Mouse (Mus musculus): Measurements from ENCODE around the gene Veph1. TPM values are rescaled to one million over a fixed set of nuclear protein-coding genes. Genes with fewer than 3 reads are reported as not detected.

The Veph1 gene
- polyA plus RNA-seq, 1 experiment from 2014 or later = 11.7 TPM

- Histone ChIP-seq H3K9ac (replicated peaks) (no peak overlapping the region), H3K4me1 (peaks cover 15% of the 10 kb centered on the region), H3K27me3 (no peaks in the 10 kb centered on the region), H3K4me3 (no peak overlapping the region), H3K4me2 (replicated peaks) (no peak overlapping the region), H3K9me3 (no peaks in the 10 kb centered on the region), H3K27ac (replicated peaks) (peak overlapping the region; percentile 72), H3K36me3 (no peaks in the 10 kb centered on the region)
- ATAC-seq (replicated peaks) = peak; percentile 54; the same call in 1 of the 2 replicates
- WGBS = 54% methylated on average over 5 of the region's 5 CpGs
These were observed 213.2 kb downstream of the Veph1 start for GRCm38 (mm10) chr3:66083407-66083806.

- ATAC-seq (replicated peaks) = no peak; the same call in 1 of the 2 replicates
- H3K9me3 ChIP-seq = no peaks in the 10 kb centered on the region
- no peaks in the 10 kb centered on the region for H3K27me3 ChIP-seq
- H3K36me3 ChIP-seq = no peaks in the 10 kb centered on the region
- H3K4me3 ChIP-seq = no peak overlapping the region
- peak overlapping the region; percentile 72 for H3K27ac ChIP-seq (replicated peaks)
- H3K4me2 ChIP-seq (replicated peaks) = no peak overlapping the region
- WGBS = 75% methylated on average over 4 of the region's 4 CpGs
- no peak overlapping the region for H3K9ac ChIP-seq (replicated peaks)
- H3K4me1 ChIP-seq = peaks cover 15% of the 10 kb centered on the region
These were observed 213.7 kb downstream of the Veph1 start for GRCm38 (mm10) chr3:66082975-66083374.

DNA sequence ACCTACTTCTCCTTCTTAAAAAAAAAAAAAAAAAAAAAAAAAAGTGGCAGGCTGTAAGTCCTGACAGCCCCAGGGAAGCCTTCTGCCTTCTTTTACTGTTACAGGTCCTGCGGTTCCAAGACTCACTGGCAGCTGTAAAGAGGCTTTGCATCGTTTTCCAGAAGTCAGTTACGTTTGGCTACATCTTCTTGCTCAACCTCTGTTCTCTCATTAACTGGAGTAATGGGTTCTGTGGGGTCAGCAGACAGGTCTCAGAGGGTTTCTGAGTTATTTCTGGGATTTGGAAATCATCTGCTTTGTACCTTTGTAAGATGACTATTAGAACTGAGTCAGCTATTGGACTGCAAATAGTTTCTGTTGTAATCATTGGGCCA lies 215.3 kb downstream of the Veph1 start:
- no peak for ATAC-seq (replicated peaks)

DNA sequence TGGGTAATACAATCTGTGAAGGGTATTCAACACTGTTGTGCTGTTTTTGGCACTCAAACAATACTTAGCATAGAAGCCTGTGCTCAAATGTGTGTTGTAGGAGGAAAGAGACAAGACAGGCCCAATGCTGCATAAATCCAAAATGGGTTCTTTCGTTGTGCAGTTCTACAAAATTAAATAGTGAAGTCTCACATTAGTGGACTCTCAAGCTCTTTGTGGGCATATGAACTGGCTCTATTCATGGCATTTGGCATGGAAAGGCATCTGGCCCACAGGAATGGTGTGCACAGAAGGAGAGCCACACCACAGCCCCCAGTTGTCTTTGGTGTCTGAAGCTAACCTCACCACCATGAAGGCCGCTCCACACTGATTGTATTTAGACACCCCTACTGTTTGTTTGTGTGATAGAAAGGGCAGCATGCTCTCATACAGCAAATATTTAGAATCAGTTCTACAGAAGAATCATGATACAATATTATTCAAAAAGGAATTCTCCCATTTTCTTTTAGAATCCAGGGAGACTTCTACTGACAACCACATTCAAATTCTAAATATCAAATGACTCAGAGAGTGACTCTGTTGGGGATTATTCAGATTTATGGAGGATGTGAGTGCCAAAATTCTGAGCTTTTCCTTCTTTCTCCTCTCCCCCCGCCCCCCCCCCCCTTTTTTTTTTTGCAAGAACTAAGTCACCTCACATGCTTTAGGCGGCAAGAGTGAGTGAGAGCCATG lies 215.8 kb downstream of the Veph1 start:
- Histone ChIP-seq H3K27ac (replicated peaks) (no peak overlapping the region), H3K4me1 (peaks cover 15% of the 10 kb centered on the region), H3K9ac (replicated peaks) (no peak overlapping the region), H3K36me3 (no peaks in the 10 kb centered on the region), H3K4me2 (replicated peaks) (no peak overlapping the region), H3K4me3 (no peak overlapping the region), H3K27me3 (no peaks in the 10 kb centered on the region), H3K9me3 (no peaks in the 10 kb centered on the region)
- WGBS = 55% methylated on average over 4 of the region's 4 CpGs
- no peak for ATAC-seq (replicated peaks)

More for the DNA sequence above, 215.3 kb downstream of the Veph1 start:
- WGBS = 42% methylated on average over 3 of the region's 3 CpGs
- peaks cover 15% of the 10 kb centered on the region for H3K4me1 ChIP-seq
- no peaks in the 10 kb centered on the region for H3K36me3 ChIP-seq
- H3K27ac ChIP-seq (replicated peaks) = no peak overlapping the region
- no peaks in the 10 kb centered on the region for H3K27me3 ChIP-seq
- no peak overlapping the region for H3K4me3 ChIP-seq
- H3K9me3 ChIP-seq = no peaks in the 10 kb centered on the region
- H3K9ac ChIP-seq (replicated peaks) = no peak overlapping the region
- no peak overlapping the region for H3K4me2 ChIP-seq (replicated peaks)

DNA sequence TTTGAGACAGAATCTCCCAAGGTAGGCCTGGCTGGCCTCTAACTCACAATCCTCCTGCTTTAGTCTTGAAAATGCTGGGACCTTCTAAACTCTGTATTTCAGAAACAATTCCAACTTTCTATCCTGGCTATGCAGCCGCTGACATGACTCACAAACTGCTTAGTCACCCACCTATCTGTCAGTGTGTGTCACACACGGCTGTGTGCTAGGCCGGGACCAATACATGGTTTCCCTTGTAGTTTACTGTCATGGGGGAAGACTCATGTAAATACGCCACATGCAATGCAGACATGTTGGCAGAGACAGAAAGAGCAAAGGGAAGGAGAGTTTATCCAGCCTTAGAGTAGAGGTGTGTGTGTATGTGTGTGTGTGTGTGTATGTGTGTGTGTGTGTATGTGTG lies 216.8 kb downstream of the Veph1 start:
- peaks cover 15% of the 10 kb centered on the region for H3K4me1 ChIP-seq
- H3K27ac ChIP-seq (replicated peaks) = no peak overlapping the region
- 93% methylated on average over 4 of the region's 4 CpGs for WGBS
- H3K36me3 ChIP-seq = no peaks in the 10 kb centered on the region
- H3K4me2 ChIP-seq (replicated peaks) = no peak overlapping the region
- H3K4me3 ChIP-seq = no peak overlapping the region
- no peaks in the 10 kb centered on the region for H3K27me3 ChIP-seq
- H3K9me3 ChIP-seq = no peaks in the 10 kb centered on the region
- no peak overlapping the region for H3K9ac ChIP-seq (replicated peaks)
- no peak for ATAC-seq (replicated peaks)

- Histone ChIP-seq H3K4me3 (no peak overlapping the region), H3K27me3 (no peaks in the 10 kb centered on the region), H3K36me3 (no peaks in the 10 kb centered on the region), H3K9me3 (no peaks in the 10 kb centered on the region), H3K4me2 (replicated peaks) (no peak overlapping the region), H3K9ac (replicated peaks) (no peak overlapping the region), H3K4me1 (peaks cover 15% of the 10 kb centered on the region), H3K27ac (replicated peaks) (no peak overlapping the region)
- 82% methylated on average over 6 of the region's 6 CpGs for WGBS
- ATAC-seq (replicated peaks) = no peak
These were observed 217.6 kb downstream of the Veph1 start for GRCm38 (mm10) chr3:66078898-66079537.

- Histone ChIP-seq H3K4me1 (peaks cover 9% of the 10 kb centered on the region), H3K4me3 (no peak overlapping the region), H3K9me3 (no peaks in the 10 kb centered on the region), H3K4me2 (replicated peaks) (no peak overlapping the region), H3K9ac (replicated peaks) (no peak overlapping the region), H3K27ac (replicated peaks) (no peak overlapping the region), H3K27me3 (no peaks in the 10 kb centered on the region), H3K36me3 (no peaks in the 10 kb centered on the region)
- no peak for ATAC-seq (replicated peaks)
- WGBS = 92% methylated on average over 23 of the region's 23 CpGs
These were observed 218.5 kb downstream of the Veph1 start for GRCm38 (mm10) chr3:66078026-66078721.

GRCm38 (mm10) chr3:66070274-66070673 lies 226.4 kb downstream of the Veph1 start:
- Histone ChIP-seq H3K9ac (replicated peaks) (no peak overlapping the region), H3K27ac (replicated peaks) (no peak overlapping the region), H3K36me3 (no peaks in the 10 kb centered on the region), H3K4me1 (no peaks in the 10 kb centered on the region), H3K9me3 (no peaks in the 10 kb centered on the region), H3K4me2 (replicated peaks) (no peak overlapping the region), H3K4me3 (no peak overlapping the region), H3K27me3 (no peaks in the 10 kb centered on the region)
- ATAC-seq (replicated peaks) = no peak
- 100% methylated on average over 1 of the region's 1 CpGs for WGBS

- Histone ChIP-seq H3K4me3 (no peak overlapping the region), H3K4me2 (replicated peaks) (no peak overlapping the region), H3K36me3 (no peaks in the 10 kb centered on the region), H3K4me1 (no peaks in the 10 kb centered on the region), H3K9me3 (no peaks in the 10 kb centered on the region), H3K9ac (replicated peaks) (no peak overlapping the region), H3K27ac (replicated peaks) (no peak overlapping the region), H3K27me3 (no peaks in the 10 kb centered on the region)
- 55% methylated on average over 6 of the region's 6 CpGs for whole genome bisulfite sequencing
- no peak for ATAC-seq (replicated peaks)
These were observed 232.8 kb downstream of the Veph1 start for GRCm38 (mm10) chr3:66063881-66064280.

DNA sequence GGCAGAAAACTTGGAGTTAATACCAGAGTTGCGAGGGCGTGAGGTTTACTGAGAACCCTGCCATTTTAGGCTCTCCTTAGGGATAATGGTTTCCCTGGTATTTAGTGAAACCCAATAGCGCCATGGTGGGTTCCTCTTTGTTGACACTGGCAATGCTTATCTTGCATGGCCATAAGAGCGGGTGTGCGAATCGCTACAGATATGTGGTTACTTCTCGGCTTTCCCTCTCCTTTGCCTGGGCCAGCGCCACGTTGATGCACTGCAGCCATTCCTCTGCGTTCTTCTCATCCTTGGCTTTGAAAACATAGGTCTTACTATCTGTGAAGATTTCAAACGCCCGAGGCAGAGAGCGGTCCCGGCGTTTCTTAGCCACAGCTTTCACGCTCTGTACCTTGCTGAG lies 239.7 kb downstream of the Veph1 start:
- Histone ChIP-seq H3K9me3 (no peaks in the 10 kb centered on the region), H3K36me3 (no peaks in the 10 kb centered on the region), H3K27ac (replicated peaks) (no peak overlapping the region), H3K4me2 (replicated peaks) (no peak overlapping the region), H3K9ac (replicated peaks) (no peak overlapping the region), H3K4me1 (no peaks in the 10 kb centered on the region), H3K27me3 (no peaks in the 10 kb centered on the region), H3K4me3 (no peak overlapping the region)
- ATAC-seq (replicated peaks) = no peak
- 96% methylated on average over 16 of the region's 16 CpGs for WGBS

GRCm38 (mm10) chr3:66055652-66056051 lies 241.0 kb downstream of the Veph1 start:
- 93% methylated on average over 7 of the region's 7 CpGs for WGBS

DNA sequence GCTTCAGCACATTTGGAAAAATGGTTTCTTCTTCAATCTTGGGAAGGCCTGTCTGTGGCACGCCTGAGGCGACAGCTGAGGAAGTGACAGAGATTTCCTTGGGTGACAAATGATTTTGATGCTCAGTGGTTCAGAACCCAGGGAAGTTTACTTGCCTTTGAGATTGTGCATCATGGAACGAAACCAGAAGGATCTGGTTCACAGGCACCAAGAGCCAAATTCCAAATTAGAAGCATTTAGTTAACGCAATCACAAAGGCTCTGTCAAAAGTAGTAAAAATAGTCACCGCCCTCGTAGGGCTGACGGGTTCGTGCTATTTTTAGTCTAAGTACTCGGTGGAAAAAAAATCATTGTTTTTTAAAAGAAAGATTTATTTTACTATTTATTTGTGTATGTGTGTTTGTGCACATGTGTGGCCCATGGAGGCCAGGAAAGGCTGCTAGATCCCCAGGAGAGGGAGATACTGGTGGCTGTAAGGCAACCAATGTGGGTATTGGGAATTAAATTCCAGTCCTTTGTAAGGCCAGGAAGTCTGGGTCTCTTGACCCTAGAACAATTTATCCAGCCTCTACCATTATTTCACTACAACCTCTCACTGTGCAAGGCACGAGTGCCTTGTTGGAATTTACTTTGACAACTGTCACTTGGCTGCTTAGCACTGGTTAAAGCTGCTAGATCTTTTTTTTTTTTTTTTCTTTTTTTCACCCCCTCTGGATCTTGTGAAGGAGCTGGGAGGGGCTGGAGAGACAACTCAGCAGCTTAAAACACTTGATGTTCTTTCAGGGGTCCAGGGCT lies 246.3 kb downstream of the Veph1 start:
- 44% methylated on average over 10 of the region's 10 CpGs for WGBS
- no peak overlapping the region for H3K4me3 ChIP-seq
- ATAC-seq (replicated peaks) = peak; percentile 51; the same call in 1 of the 2 replicates

More at GRCm38 (mm10) chr3:66055652-66056051, 241.0 kb downstream of the Veph1 start:
- Histone ChIP-seq H3K9me3 (no peaks in the 10 kb centered on the region), H3K9ac (replicated peaks) (no peak overlapping the region), H3K36me3 (no peaks in the 10 kb centered on the region), H3K27me3 (no peaks in the 10 kb centered on the region), H3K4me2 (replicated peaks) (no peak overlapping the region), H3K27ac (replicated peaks) (no peak overlapping the region), H3K4me3 (no peak overlapping the region), H3K4me1 (no peaks in the 10 kb centered on the region)
- no peak for ATAC-seq (replicated peaks)

More for the DNA sequence above, 246.3 kb downstream of the Veph1 start:
- Histone ChIP-seq H3K36me3 (no peaks in the 10 kb centered on the region), H3K9me3 (no peaks in the 10 kb centered on the region), H3K4me2 (replicated peaks) (no peak overlapping the region), H3K27ac (replicated peaks) (no peak overlapping the region), H3K4me1 (no peaks in the 10 kb centered on the region), H3K9ac (replicated peaks) (no peak overlapping the region), H3K27me3 (no peaks in the 10 kb centered on the region)

Data from forebrain, embryonic 15.5 days (tissue).